In the genomic region with DNA sequence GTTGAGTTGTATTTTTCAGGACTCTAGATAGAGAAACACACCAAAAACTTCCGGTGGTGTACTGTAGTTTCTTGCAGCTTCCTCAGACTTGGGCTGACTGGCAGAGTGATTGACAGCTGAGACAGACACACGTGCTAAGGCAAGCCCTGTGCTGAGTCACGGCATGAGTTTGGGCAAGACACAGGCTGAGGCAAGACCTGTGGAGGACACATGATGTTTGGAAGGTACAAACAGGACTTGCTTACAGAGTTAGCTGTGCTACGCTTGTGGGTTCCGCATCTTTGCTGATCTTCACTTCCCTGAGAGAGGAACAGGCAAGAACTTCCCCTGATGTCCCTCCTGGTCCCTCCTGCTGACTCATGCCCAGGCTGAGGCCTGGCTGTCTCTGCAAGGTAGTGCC, we compare ENCODE assay signal across 21 mouse cellular contexts. TPM values are rescaled to one million over a fixed set of nuclear protein-coding genes. Genes with fewer than 3 reads are reported as not detected.
DNase-seq lines count a peak whose midpoint lies in the region; ATAC-seq and TF ChIP-seq lines count a peak whose summit lies in the region.
"Had no signal": no experiment of that assay in that cellular context is flagged by ENCODE, and none has a peak within 500 bp of the region (broad histone marks: within the 10 kb centered on the region; RNA-seq: fewer than 3 reads in every experiment).

No protein-coding gene starts in this region.

- no peak overlapping the region for H3K4me2 ChIP-seq in kidney, embryonic 14.5 days (replicated peaks; ENCODE audit: low read depth, low read length)
- H3K4me2 ChIP-seq: forebrain, embryonic 13.5 days; midbrain, embryonic 15.5 days had no signal

- WGBS in kidney, embryonic 14.5 days = 90% methylated on average over 5 of the region's 5 CpGs
- 75% methylated on average over 5 of the region's 5 CpGs for WGBS in thymus, adult 2 months

- no peak overlapping the region for H3K9ac ChIP-seq in kidney, embryonic 14.5 days (ENCODE audit: low read depth, low read length)
- H3K9ac ChIP-seq: forebrain, embryonic 13.5 days; liver, embryonic 14.5 days; midbrain, embryonic 15.5 days had no signal

- no peak overlapping the region for H3K4me3 ChIP-seq in kidney, embryonic 14.5 days (ENCODE audit: low read length)
- H3K4me3 ChIP-seq in thymus, adult 2 months (ENCODE audit: control insufficient read depth, insufficient read depth, low read length) = no peak overlapping the region
- H3K4me3 ChIP-seq: forebrain, embryonic 13.5 days; midbrain, embryonic 15.5 days had no signal

- TF ChIP-seq POLR2A in thymus, adult 2 months (IDR thresholded peaks at IDR 0.05; ENCODE audit: control insufficient read depth, extremely low read depth, insufficient read depth, low read length, poor library complexity) = no peak

- peak; percentile 93 for ATAC-seq in megakaryocyte, adult 5-6 weeks (ENCODE audit: poor library complexity, severe bottlenecking)
- ATAC-seq in kidney, embryonic 14.5 days (ENCODE audit: low FRiP score, low TSS enrichment) = no peak
- ATAC-seq: forebrain, embryonic 13.5 days; hindbrain, embryonic 16.5 days; midbrain, embryonic 15.5 days had no signal

- no peaks in the 10 kb centered on the region for H3K27me3 ChIP-seq in kidney, embryonic 14.5 days (ENCODE audit: control insufficient read depth, insufficient read depth, low read length)
- H3K27me3 ChIP-seq in thymus, adult 2 months (ENCODE audit: control insufficient read depth, insufficient read depth, low read length) = no peaks in the 10 kb centered on the region
- H3K27me3 ChIP-seq: forebrain, embryonic 13.5 days; midbrain, embryonic 15.5 days had no signal

- H3K9me3 ChIP-seq in kidney, embryonic 14.5 days (ENCODE audit: control insufficient read depth, low read length) = no peaks in the 10 kb centered on the region
- H3K9me3 ChIP-seq: forebrain, embryonic 13.5 days; G1E; midbrain, embryonic 15.5 days had no signal

- no peak for TF ChIP-seq CTCF in thymus, adult 2 months (IDR thresholded peaks at IDR 0.05; ENCODE audit: borderline replicate concordance, control insufficient read depth, extremely low read depth, insufficient read depth, low read length, poor library complexity)

- H3K27ac ChIP-seq in kidney, embryonic 14.5 days (ENCODE audit: low read depth, low read length) = no peak overlapping the region
- no peak overlapping the region for H3K27ac ChIP-seq in thymus, adult 2 months (ENCODE audit: control insufficient read depth, insufficient read depth, low read length)
- H3K27ac ChIP-seq: forebrain, embryonic 13.5 days; liver, embryonic 14.5 days; midbrain, embryonic 15.5 days had no signal

- H3K4me1 ChIP-seq in kidney, embryonic 14.5 days (ENCODE audit: control insufficient read depth, insufficient read depth, low read length) = 0 out of 2 replicates have a peak, but pooled peaks cover 4% of the 10 kb centered on the region
- no peaks in the 10 kb centered on the region for H3K4me1 ChIP-seq in thymus, adult 2 months (replicated peaks; ENCODE audit: control insufficient read depth, insufficient read depth, low read length)
- H3K4me1 ChIP-seq: forebrain, embryonic 13.5 days; midbrain, embryonic 15.5 days had no signal

- no peaks in the 10 kb centered on the region for H3K36me3 ChIP-seq in kidney, embryonic 14.5 days (ENCODE audit: control insufficient read depth, insufficient read depth, low read length)
- H3K36me3 ChIP-seq in thymus, adult 2 months (ENCODE audit: control insufficient read depth, insufficient read depth, low read length) = no peaks in the 10 kb centered on the region
- H3K36me3 ChIP-seq: G1E; midbrain, embryonic 15.5 days had no signal

- peak; percentile 87 for DNase-seq in heart, adult 11 months
- DNase-seq in heart, postnatal 4 days = no peak
- DNase-seq in 3134 (ENCODE audit: extremely low read depth, insufficient read length, low spot score) (peak; percentile 66), adipocyte (ENCODE audit: low spot score) (peak; percentile 28)
- no peak for DNase-seq in thymus, postnatal 4 days
- DNase-seq in thymus, adult 2 months = no peak
- DNase-seq: cerebellum, adult 2 months; embryo, embryonic 11 days; kidney, adult 11 months; kidney, postnatal 14 days; layer of hippocampus, adult 9-11 months; lung, postnatal 14 days; right cerebral cortex, postnatal 4 days; thymus, postnatal 36 days had no signal

RNA-seq across cellular contexts. Expression of a gene that starts 17.3 kb away (rescaled TPM):
- 10 to 100 TPM; 85.5 to 86.4 TPM for total RNA-seq in heart, postnatal 4 days (2021)
- 29.8 and 43.1 TPM in 2 replicates for total RNA-seq in megakaryocyte, adult 5-6 weeks (2015)
- 56.3 and 59.4 TPM in 2 replicates for total RNA-seq in megakaryocyte, adult 5-6 weeks (2017)
- 11.8 and 12.7 TPM in 2 replicates for polyA plus RNA-seq in kidney, embryonic 14.5 days (2014; fragmentation: Nextera tagmentation; extraction: Ambion mirVana)
- 1.0 and 1.4 TPM in 2 replicates for polyA plus RNA-seq in thymus, adult 2 months (2012; rRNA removed)

RNA-seq across cellular contexts. Expression of a gene that starts 55.7 kb away (rescaled TPM):
- 1 to 10 TPM; 6.4 to 8.8 TPM for total RNA-seq in heart, postnatal 4 days (2021)
- 2.1 and 3.2 TPM in 2 replicates for total RNA-seq in megakaryocyte, adult 5-6 weeks (2015)
- total RNA-seq in megakaryocyte, adult 5-6 weeks (2017) = 2.9 and 6.7 TPM in 2 replicates
- 42.0 and 44.2 TPM in 2 replicates for polyA plus RNA-seq in kidney, embryonic 14.5 days (2014; fragmentation: Nextera tagmentation; extraction: Ambion mirVana)
- 0.93 and 0.97 TPM in 2 replicates for polyA plus RNA-seq in thymus, adult 2 months (2012; rRNA removed)

Comparison
In these comparisons a context has a peak if more than half of its experiments do, and no peak if none do; other contexts are left out.
1. DNase-seq: peak in heart, adult 11 months (single experiment), 3134 (single experiment) and adipocyte (single experiment); none in heart, postnatal 4 days (single experiment), thymus, postnatal 4 days (single experiment) and thymus, adult 2 months (single experiment).